Mouse (Mus musculus) right cerebral cortex, postnatal 14 days (tissue): ENCODE measurements around the gene Morc3.

Experiments used
- DNase-seq: peaks from one replicate; pipeline ENCODE4 v3.0.0; 2022

Morc3 gene

DNA sequence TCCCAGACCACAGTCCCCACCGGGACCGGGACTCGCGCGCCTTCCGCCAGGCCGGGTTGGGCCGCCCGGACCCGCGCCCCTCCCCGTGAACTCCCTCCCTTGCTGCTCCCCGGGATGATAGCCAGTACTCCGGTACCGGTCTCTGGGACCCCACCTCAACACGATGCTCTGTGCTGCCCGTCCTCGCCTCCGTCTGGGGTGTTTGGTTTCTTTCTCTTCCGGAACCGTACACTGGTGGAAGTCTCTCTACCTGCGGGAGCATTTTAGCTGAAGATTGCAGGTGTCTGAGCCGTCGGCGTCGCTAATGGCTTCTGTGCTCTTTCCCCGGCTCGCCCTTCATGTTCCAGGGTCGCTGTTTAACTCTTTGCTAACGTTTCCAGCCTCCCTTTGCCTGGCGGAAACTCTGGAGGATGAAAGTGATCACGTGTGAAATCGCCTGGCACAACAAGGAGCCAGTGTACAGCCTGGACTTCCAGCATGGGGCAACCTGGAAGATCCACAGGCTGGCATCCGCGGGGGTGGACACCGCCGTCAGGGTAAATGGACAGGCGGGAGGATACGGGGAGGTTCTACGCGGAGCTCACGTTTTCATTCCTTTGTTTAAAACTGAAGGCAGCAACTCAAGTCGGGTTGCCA is 52.3 kb downstream of the Morc3 start:
- no peak for DNase-seq

DNA sequence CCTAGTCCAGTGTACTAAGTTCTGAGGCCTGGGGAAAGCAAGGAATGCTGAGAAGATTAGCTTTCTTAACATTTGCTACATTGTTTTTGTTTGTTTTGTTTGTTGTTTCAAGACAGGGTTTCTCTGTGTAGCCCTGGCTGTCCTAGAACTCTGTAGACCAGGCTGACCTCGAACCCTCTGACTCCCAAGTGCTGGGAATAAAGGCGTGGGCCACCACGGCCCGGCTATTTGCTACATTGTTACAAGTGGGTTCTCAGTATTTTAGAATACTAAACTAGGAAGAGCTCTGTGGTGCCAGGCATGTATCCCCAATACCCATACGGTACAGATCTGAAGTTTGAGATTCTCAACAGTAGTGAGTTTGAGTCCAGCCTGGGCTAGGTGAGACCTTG is 52.8 kb downstream of the Morc3 start:
- DNase-seq: no peak

DNA sequence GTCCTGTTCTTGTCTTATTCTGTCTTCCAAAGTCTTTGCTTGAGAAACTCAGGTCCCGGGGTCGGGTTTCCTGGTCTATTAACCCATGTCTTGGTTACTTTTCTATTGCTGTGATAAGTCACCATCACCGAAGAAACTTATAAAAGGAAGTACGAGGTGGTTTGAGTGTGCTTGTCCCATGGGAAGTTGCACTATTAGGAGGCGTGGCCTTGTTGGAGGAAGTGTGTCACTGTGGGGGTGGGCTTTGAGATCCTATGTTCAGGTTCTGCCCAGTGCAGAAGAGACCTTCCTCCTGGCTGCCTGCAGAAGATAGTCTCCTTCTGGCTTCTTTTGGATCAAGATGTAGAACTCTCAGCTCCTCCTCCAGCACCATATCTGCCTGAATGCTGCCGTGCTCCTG is 56.6 kb downstream of the Morc3 start:
- DNase-seq: no peak

DNA sequence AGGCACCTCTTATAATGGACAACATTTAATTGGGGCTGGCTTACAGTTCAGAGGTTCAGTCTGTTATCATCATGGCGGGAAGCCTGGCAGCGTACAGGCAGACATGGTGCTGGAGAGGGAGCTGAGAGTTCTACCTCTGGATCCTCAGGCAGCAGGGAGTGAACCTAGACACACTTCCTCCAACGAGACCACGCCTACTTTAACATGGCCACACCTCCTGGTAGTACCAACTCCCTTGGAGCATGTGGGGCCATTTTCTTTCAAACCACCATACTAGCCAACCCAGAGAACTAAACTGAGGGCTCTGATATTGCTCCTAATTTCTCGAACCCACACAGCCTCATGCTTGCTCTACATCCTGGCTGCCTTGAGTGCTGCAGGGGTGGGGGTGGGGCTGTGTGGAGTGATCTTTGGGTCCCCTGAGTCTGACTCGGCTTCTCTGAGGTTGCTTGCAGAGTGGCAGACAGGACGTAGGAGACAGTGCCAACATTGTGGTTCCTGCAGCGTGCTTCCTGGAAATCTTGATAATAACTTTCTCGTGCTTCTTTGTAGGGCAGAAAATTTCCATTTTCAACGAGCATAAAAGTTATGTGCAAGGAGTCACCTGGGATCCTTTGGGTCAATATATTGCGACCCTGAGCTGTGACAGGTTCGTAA is 59.2 kb downstream of the Morc3 start:
- no peak for DNase-seq

DNA sequence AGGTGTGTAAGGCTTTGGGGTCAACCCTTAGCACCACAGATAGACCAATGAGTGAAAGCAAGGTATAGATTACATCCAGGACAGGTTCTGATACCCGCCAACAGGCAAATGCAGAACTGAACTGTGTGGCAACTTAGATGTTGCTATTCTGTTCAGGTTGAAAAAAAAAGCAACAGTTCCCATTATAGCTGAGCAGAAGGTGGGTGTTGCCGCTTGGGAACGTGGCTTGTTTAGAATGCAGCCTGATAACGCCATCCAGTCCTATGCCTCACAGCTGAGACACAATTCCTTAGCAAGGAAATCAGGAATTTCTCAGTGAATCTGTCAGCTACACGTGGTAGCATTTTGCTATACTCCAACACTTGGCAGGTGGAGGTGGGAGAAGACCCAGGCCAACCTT is 61.4 kb downstream of the Morc3 start:
- DNase-seq: no peak

DNA sequence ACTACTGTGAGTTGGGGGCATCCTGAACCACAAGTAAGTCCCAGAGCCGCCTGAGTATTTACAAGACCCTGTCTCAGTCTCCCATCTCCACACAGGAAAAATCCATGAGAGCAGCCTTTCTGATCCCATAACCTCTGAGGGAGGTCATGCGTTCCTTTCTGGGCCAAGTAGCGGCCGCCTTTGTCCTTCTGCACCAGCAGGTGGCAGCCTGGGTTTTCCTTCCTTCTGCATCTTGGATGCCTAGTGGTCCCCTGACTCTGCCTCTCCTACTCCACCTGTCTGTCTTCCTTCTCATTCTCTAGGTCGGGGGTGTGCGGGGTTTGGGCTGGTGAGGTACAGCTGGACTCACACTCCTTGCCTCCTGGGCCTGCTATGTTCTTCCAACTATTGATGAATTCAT is 71.1 kb downstream of the Morc3 start:
- DNase-seq: no peak

DNA sequence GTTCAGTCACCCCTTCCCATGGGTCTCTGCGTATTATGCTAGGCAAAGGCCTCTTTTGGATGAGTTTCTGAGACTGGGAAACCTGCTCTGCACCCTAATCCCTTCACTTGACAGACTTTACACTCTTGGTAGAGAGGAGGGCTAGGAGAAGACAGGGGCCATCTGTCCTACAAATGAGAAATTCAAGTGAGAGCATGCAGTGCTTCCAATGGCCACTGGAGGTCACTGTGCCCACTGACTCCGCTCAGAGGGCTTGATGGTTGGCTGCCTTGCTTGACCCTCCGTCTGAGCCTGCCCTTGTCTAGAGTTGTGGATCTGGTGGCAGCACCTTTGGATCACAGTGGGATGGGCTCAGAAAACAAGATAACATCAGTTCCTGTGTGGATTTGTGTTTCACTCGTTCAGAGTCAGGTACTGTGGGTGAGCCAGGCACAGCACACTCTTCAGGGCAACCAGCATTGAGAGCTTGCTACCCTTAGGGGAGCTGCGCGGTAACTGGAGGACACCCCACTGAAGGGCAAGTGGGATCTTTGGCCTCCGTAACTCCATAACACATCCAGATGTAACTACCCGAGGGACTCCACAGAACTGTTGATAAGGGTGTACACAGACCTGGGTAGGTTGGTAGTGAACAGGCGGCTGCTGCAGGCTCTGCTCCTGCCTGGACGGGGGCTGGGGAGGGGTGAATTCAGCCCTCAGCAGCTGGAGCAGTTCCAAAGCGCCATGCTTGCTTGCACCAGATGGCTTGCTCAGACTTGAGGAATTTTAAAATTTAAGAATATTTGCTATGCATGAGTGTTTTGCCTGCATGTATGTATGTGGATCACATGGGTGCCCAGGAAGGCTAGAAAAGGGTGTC is 74.5 kb downstream of the Morc3 start:
- DNase-seq: peak; percentile 69

DNA sequence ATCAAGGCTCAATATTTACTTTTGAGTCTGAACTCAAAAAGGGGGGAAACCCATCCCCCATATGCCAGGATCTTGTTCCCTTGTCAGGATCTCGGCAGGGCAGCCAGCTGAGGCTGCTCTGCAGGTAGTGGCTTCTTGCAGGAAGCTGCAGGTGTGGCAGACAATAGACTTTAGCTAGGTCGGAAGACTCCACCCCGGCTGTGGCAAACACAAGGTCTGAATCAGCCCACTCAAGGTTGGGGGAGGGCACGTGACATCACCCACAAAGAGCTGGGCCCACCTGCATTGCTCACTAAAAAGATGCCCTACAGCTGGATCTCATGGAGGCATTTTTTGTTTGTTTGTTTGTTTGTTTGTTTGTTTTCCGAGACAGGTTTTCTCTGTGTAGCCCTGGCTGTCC is 75.8 kb downstream of the Morc3 start:
- no peak for DNase-seq

DNA sequence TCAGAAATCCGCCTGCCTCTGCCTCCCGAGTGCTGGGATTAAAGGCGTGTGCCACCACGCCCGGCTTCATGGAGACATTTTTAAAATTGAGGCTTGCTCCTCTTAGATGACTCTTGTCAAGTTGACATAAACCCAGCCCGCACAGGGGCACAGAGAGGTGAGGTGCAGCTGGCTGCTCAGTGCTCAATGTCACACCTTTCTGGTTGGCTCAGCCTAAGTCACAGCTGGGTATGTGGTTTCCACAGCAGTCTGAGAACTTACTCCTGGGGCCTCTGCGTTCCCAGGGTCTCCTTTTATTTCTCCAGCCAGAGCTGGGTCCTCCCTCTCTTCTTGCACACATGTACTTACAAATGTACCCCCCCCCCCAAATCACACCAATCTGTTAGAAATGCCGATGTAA is 76.3 kb downstream of the Morc3 start:
- DNase-seq: no peak

DNA sequence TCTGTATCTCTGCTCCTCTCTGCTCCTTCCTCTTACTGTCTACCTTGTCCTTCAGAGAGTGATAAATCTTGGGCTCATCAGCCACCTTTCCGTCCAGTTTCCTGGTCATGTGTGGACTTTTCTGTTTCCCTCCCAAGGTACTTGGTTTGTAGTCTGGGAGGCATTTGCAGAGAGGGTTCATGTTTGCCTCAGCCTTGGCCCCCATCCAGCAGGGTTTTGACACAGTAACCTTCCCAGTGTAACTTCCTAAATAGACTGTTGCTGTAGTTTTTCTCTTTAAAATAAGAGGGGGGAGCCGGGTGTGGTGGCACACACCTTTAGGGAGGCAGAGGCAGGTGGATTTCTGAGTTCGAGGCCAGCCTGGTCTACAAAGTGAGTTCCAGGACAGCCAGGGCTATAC is 78.0 kb downstream of the Morc3 start:
- DNase-seq: no peak

DNA sequence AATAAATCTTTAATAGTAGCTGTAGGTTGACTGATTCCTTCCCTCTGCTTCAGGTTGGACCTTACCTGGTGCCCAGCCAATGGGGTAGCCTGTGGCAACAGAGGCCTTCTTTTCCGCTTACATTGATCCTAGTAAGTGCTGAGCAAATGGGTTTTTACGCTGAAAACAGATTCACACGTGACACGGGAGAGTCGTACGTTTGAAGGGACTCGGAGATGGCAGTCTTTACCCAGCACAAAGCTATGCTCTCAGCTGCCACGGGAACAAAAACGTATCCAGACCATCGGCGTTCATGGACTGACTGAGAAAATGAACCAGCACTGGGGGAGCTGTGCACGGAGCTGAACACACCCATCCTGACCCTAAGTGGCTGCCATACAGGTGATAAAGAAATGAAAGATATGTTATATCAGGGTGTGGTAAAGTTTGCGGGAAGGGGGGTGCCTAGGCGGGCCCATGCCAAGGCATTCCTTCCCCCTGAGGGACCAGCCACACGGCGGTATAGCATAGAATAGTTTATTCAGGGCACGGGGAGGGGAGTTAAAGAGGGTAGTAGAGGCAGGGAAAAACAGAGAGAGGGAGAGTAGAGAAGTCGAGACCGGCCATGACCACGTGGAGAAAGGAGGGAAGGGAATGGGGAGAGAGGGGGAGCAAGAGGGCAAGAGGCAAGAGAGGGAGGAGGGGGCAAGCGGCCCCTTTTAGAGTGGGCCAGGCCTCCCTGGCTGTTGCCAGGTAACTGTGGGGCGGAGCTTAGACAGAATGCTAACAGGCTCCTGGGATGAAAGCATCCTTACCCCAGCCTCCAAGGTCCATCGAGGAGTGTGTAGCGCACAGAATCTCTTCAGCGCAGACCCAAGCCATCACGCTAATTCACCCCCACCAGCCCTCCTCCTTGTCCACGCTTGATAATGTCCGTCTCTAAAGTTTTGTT is 79.1 kb downstream of the Morc3 start:
- no peak for DNase-seq

DNA sequence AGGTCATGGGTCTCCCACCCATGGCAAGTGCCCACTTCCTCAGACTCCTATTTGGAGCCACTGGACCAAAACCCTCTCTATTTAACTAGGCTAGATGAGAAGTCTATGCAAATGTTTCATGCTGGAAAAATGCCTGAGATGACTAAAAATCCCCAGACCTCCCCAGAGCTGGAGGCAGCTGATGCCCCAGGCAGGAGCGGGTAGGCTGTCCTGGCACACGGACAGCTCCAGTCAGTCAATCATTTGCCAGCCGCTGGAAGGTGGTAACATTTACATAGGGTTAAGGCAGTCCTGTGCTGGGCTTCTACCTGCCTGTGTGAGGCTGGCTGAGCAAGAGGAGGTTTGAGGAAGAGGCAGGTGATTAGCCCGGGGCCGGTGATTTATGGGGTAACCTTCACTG is 80.2 kb downstream of the Morc3 start:
- DNase-seq: no peak

DNA sequence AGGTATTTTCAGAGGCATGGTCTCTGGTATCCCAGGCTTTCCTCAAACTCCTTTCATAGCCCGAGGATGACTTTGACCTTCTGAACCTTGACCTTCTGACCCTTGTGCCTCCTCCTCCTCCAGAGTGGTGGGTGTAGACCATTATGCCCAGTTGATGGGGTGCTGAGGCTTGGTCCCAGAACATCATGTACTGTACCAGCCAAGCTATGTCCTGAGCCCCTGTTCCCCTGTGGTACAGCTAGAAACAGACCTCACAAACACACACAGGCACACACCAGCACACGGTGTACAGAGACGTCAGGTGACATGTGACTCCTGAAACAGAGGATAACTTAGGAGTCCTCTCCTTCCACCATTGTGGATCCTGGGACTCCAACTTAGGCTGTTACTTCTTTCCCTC is 80.9 kb downstream of the Morc3 start:
- no peak for DNase-seq

DNA sequence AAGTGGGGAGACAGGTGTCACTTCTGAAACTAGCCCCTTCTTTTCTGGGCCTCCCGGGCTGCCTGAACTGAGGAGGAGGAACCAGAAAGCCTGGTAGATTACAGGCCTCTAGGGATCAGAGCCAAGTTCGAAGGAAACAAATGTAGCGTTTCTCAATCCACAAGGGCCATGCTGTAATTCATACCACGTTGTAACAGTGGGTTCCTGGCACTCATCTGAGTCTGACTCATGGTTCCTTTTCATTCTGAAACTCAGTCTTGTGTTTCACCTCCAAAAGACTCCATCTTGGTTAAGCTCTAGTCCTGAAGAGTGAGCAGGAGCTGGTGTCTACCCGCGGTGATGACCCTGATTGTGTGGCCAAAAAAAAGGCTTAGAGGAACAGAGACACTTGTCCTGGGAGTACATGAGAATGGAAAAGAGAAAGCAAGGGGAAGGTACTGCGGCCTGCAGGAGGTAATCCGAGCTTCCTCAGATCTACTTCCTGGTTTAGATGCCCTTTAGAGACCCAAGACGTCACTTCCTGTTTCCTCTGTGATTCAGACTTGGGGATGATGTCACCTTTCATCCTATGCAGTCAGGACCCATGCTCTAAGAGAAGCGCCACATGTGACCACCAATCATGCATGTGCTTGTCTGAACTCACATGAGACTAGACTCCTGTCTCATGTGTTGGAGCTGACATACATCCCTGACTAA is 82.1 kb downstream of the Morc3 start:
- no peak for DNase-seq

DNA sequence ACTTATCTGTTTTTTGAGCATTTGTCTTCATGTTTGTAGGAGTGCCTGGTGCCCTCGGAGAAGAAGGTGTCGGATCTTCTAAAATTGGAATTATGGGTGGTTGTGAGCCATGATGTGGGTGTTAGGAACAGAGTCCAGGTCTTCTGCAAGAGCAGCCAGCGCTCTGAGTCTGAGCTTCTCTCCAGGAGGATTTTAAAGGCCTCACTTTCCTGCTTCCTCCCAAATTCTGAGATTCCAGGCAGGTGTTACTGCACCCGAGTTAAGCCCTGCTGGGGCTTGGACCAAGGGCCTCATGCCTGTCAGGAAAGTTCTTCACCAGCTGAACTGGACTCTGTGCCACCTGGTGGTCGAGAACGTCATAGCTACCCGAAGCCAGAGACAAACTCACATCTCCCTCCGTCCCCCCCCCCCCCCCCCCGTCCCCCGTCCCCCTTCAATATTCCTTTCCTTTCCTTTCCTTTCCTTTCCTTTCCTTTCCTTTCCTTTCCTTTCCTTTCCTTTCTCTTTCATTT is 83.5 kb downstream of the Morc3 start:
- DNase-seq: peak; percentile 53

DNA sequence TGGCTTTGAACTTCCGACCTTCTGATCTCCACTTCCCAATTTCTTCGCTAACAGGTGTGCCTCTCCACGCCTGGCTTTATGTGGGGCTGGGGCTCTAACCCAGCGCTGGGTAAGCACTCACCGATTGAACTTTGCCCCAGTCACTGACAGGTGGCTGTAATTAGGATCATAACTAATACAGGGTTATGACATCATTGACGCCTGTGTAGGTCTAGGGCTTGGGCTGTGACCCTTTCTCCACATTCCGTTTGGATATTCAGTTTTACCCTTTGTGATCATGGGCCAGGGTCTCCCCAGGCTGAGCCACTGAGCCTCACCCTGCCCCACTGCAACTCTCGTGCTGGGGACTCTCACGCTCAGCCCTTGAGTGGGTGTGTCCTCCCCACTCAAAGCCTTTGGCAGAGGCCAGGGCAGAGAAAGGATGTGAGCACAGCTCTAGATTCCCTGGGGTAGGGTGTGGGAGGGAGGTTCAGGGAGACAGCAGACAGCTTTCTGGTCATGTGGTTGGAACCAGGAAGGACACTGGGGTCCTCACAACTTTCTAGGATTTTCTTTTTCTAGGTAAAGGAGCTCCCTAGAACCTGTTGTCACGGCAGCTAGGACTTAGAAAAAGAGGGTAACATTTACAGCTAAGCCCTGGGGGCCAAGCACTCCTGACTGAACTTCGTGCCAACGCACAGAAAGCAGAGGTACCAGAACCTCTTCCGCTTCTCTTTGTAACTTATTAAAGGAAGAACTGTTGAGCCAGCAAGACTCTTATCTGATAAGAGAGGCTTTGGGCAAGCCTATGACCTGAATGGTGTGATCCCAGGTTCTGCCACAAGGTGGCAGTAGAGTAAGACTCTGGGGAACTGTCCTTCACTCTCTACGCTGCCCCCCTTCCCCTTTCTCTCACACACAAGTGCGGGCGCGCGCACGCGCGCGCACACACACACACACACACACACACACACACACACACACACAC is 86.1 kb downstream of the Morc3 start:
- peak; percentile 89 for DNase-seq

DNA sequence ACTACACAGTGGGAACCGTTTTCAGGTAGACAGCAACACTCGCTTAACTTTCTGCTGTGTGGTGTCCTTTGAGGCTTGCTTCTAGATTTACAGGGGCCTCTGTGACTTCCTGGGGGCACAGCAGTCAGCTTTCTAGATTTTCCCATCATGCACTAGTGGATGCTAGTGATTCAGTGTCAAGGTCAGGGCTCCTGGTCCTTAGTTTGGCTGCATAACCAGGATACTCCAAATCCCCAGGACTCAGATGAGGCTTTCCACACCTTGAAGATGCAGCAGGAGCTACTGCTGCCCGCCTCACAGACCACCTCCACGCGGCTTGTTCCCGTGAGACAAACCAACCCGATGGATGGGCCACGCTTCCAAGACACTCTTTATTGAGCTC is 86.7 kb downstream of the Morc3 start:
- no peak for DNase-seq

DNA sequence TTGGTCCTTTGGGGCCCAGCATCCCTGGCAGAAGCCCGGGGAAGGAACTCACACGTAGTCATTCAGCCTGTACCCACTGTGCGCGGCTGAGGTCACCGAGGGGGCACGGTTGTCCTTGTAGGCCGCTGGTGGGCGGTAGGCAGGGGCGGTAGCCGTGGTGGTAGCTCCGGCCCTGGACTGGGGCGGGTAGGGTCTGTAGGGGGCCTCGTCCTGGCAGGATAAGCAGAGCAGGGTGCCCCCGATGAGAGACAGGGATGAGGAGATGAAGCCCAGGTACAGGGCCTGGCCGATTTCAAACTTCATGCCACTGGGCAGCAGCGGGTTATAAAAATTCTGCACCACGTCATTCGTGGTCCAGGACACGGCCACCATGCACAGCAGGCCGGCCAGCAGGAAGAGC is 87.3 kb downstream of the Morc3 start:
- no peak for DNase-seq

DNA sequence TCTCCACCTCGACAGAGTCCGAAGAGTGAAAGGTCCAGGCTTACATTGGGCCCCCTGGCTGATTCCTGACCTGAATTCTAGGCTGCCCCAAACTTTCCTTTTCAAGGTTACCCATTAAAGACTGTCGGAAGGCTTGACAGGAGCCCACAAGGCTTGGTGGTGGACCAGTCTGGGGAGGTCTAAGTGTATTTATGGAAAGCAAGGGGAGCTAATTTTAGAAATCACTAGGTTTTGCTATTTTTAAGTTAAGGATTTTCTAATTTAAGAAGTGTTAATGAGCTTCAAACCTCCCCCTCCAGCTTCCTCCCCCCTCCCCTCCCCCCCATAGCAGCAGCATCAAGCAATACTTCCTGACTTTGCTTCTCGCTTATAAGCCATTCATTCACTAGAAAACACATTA is 88.8 kb downstream of the Morc3 start:
- DNase-seq: no peak

DNA sequence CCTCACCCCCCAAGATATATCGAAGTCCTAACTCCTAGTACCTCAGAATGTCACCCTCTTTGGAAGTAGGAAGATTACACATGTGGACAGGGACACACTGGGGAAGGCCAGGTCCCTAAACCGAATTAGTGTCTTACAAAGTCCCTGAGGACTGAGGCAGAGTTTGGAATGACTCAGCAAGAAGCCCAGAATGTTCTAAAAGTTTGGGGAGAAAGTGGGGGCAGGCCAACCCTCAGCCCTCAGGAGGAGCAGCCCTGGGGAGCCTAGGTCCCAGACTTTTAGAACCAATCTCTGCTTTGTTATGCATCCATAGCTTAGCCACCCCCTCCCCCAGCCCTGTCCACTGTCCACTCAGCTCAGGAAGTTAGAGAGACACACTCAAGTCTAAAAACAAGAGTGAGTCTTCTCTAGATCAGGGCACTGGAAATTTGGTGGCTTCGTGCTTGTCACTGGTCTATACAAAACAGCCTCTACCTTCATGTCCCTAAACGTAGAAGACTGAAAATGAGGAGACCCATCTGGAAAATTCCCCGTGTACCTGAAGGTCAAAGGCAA is 91.0 kb downstream of the Morc3 start:
- DNase-seq: no peak

DNA sequence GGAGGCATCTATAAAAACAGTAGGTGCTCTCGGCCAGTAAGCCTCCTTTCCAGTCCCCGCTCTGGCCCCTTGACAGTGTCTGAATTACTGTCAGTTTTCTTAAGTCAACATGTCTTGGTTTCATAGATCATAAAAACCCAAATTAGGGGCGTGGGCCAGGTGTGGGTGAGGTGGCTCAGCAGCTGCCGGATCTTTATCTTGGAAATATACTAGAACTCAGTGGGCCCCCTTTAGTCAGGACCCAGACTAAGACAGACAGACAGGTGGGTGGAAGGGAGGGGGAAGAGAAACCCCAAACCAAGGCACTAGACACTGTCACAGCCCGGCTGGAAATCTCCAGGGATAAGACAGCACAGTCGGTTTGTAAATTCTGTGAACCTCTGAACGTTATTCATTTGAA is 91.9 kb downstream of the Morc3 start:
- DNase-seq: no peak
